Mouse (Mus musculus): Measurements from ENCODE around the gene Mettl3.
"Not testable (repeated sequence)": the region's sequence is repeated elsewhere in the genome, so short reads cannot be mapped to it uniquely, and the experiment has no call there.

Mettl3 gene

DNA sequence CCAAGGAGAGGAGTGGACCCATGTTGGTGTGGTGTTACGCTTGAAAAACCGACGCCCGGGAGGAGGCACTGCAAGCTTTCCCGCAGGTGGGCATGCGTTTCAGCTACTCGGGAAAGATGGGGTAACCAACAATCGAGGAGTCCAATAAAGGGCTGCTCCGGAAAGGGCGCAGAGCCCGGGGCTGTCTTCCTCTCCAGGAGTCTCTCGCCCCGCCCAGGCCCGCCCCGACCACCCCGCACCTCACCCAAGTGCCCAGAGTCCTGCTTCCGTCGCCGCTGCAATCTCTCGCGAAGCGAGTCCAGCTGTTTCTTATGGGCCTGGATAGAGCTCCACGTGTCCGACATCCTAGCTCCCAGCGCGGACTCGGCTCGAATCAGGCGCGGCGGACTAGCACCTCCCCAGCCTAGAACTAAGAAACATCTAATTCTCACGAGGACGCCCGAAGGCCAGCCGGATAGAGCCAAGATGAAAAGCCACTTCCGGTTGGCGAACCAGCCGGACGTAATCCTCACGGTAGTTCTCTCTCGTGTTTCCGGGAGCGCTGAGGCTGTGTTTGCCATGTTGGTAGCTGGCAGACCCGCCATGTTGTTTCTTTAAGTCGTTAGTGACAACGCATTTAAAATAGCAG lies at the start of gene Mettl3:
Gene Mettl3 (minus strand): TSS at position 485 of the 628 bp plus-strand sequence.
- DNase-seq = peak; percentile 92 to 93

DNA sequence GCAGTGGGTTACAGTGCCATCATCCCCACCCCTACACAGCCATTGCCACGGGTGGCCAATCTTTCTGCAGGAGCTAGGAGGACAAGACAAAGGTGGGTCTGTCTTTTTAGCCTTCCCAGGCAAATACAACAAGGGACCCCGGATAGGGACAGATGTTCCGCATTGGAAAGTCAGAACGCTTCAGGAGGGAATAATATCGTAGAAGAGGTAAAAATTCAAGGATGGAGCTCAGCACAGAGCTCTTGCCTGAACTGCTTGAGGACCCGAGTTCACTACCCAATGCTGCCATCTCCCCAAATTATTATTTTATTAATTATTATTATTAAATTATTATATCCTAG lies 34.6 kb upstream of the Mettl3 start:
- DNase-seq = no peak

DNA sequence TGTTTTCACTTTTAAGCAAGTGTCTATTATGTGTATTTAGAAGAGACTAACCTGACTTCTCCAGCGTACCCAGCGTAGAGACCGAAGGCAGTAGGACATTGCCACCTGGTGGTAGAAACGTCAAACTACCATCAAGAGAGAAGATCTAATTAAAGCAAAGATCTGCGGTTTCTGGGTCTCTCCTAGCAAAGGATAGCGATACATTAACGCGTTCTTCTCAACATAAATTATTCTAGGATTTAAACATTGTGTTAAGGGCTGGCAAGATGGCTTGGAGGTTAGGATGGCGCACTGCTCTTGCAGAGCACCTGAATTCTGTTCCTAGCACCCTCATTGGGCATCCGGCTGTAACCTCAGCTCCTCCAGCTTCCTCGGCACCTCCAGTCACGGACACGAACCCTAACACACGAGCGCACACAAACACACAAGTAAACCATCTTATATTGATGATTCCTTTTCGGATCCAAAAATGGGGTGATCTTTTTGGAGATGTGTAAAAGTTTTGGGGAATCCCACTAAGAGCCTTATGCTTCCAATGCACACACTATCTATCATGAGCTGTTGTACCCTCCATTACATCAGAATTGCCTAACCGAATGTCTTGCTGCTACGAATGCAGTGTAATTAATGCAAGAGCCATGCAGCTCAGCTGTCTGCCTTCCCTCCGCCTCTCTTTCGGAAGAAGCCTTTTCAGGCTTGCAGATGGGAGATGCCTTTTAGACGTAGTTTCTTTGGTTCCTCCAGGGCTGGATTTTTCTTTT lies 34.0 kb upstream of the Mettl3 start:
- DNase-seq = peak; percentile 66 to 75

DNA sequence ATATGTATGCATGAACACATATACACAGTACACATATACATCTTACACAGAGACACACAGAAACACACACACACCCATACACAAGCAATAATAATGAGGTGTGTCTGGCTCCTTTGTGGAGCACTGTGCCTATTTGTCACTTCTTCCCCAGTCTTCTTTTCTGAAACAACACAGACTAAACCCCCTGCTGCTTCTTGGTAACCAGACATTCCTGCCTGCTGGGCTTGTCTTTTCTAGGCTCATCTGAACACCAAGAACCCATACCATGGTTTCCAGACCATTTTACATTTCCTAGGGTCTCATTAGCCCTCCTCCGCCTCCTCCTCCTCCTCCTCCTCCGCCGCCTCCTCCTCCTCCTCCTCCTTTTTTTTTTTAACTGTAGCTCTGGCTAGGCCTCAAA lies 27.2 kb upstream of the Mettl3 start:
- DNase-seq = no peak

DNA sequence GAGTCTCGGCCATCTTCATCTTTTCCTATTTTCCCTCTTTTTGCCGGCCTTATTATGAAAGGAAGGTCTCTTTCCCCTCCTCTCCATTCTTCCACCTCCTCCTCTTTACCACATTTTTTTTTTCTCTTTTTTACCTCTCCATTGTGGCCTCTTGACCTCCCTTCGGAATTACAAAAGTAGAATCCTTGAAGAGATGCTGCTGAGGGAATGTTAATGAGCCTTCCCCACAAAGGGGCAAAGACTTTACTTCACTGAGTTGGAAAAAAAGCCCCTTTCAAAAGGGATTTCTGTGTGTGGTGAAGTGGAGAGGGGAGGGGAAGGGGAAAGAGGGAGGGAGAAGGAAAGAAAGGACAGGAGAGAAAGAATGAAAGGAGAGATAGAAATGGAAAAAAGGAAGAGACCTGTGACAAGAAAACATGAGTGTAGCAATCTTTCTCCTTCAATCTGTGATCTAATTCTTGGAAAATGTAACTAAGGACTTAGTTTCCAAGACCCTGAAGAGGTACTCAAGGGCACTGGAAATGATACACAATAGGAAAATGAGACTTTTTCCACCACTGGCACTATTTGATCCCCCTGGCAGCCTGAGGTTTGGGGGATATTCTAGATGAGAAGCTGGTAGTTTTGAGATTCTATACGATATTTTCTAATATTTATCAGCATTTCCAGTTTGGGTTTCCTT lies 26.3 kb upstream of the Mettl3 start:
- DNase-seq = no peak

DNA sequence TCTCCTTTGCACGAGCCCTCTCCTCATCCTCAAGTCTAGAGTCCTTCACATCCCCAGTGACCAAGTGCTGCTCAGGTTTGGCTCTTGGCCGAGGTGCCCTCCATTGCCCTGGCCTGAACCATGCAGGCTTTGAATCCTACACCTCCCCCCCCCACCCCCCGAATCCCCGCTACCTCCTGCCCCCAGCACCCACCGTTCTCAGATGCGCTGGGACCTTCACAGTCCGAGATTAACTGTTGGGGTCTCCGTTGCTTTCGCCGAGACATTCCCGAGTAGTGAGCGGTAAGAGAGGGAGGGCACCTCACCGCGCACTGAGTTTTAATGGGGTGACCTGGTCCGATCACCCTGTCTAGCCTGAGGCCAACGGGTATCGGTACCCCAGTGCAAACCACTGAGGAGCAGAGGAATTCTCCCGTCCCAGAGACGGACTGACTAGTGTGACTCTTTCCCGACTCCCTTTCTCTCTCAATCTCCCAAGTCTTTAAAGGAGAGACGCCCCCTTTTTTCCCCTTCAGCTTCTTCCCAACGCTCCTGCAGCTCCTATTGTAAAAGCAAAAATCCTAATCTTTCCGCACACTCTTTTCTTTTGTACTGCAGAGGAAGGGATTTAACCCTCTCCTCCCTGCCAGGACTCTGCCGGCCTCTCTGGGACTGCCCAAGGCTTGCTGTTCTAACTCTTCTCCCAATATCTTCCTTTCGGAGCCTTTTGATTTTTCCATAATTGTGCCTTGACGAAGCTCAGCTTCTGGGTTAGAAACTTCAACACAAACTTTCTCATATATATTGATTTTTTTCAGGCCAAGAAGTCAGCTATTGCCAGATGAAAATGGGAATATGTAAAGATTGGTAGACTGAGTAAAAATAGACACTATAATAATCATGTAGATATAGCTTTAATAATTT lies 23.2 kb upstream of the Mettl3 start, which contains the start of gene Sall2:
Gene Sall2 (minus strand): TSS at position 853 of the 903 bp plus-strand sequence.
- peak in 1 of 2 experiments; percentile 24 for DNase-seq

DNA sequence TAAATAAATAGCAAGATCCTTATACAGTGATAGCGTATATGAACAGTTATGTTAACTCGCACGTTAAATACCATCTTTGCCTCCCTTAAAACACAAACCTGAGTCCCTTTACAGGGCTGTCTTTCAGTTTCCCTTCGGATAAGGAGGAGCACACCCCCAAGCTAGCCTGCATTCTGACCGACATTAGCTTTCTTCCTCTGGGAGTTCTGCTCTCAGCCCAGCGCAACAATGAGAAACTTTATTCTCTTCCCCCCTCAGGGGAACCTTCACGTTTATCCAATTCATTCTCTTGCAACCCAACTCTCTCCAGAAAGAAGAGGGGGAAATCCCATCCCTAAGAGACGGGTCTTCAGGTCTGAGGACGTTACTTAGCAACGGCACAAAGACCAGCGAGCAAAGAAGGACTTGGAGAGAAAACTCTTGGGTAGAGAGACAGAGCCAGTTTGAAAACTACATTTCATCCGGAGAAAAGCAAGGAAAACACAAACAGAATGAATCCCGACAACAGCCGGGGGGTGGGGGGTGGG lies 22.5 kb upstream of the Mettl3 start:
- DNase-seq = no peak

DNA sequence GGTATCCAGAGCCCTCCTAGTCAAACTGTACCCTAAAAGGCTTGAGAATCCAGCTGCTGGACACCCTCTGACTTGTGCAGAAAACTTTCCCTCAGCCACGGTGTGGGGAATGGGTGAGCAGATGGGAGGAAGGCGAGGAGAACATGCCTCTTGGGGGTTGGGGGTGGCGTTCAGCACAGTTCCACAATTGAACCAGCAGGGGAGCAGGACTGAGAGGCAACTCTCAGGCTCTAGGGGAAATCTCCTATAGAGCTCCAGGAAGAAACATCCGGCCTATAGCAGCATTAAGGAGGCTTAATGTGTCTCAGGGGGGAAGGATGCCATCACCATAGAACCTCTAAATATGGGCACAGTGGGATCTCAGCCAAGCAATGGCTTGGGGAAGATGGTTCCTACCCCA lies 21.0 kb upstream of the Mettl3 start:
- no peak for DNase-seq

DNA sequence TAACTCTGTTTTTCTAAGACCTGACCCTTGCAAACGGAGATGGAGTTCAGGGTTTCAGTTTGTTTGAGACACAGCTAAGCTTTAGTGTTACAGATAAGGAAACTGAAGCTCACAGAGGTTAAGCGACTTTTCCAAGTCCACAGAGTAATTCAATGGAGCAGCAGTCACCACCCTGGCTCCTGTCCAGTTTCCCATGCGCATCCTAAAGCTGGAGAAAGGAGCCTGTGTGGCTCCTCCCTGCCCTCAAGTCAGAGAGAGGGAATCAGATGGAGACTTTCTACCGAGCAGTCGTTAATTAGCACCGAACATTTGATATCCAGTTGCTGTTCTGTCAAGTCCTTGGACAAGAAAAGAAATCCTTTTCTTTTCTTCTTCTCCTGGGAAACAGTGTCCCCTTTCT lies 14.4 kb upstream of the Mettl3 start:
- no peak for DNase-seq

DNA sequence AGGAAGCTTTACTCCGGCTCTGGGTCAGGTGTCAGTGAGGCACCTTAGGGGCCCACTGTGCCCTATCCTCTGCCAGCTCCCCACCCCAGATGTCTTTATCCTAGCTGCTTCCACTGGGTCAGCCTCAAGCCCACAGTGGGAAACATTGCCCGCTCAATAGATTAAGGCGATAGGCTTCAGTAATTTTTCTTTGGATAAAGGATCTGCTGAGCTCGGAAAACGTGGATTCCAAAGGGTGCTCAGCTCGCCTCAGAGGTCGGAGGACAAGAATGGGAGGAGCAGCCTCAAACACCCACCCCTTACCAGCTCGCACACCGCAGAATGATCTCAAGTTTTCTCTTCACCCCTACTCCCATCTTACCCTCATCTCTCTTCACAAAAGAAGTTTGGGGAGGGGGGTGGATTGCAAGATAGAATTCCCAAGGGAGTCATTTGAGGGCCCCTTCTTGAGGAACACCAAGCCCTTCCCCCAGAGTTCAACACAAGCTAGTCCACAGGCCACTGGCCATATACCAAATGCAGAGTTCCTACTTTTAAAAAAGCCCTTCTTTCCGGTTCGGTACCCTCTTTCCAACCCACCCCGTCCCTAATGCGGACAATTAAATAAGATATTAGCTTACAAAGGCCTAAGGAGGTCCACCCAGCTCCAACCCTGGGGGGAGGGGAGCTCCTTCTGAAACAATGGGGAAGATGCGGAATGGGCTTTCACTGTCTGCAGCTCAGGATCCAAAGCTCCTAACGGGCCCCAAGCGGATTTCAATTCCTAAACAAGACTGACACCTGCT lies 11.7 kb upstream of the Mettl3 start:
- DNase-seq = peak; percentile 54 to 62

DNA sequence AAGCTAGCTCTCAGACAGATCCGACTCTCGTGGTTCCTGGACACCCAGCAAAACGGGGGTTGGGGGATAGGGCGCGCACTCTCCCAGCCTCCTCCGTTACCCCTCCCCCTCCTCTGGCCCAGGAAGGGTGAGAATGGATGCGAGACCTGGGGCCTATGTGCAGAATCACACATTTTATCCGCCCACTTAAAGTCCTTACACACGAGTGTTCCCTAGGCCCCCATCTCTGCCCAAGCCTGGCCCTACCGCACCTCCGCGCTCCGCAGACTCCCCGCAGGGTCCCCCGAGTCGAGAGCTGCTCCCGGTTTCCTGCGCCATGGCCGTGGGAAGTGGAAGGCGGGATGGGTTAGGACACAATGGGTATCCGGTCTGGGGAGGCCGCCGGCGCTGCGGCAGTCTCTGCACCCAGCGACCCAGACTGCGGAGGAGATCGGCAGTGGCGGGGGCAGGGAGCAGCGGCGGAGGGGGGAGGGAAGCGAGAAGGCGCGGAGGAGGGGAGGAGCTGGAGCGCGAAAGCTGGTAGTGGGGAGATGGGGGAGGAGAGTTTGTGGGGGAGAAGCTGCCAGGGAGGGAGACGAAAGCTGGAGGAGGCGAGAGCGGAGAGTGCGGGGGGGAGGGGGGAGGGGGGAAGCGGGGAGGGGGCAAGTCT lies 11.0 kb upstream of the Mettl3 start:
- peak; percentile 83 to 87 for DNase-seq

DNA sequence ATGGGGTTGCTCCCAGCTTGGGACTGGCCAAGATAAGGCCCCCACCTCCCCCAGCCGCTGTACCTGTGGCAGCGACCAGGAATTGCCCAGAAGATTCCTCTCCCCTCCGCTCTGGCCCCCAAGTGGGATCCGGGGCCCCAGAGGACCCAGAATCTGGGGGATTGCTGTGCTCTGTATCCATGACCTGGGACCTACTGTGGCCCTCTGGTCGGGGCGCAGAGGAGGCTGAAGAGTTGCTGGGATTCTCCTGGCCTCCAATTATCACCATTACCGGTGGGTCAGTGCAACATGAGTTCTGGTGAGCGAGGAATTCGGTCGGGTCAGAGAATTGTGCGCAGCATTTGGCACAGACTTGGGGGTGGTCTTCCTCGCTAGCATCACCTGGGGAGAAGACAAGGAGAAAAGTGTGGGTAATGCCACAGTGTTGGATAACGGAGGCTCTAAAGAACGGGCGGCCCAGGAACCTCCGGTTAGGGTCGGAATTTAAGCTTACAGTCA lies 10.4 kb upstream of the Mettl3 start:
- DNase-seq = peak in 1 of 2 experiments; percentile 29

DNA sequence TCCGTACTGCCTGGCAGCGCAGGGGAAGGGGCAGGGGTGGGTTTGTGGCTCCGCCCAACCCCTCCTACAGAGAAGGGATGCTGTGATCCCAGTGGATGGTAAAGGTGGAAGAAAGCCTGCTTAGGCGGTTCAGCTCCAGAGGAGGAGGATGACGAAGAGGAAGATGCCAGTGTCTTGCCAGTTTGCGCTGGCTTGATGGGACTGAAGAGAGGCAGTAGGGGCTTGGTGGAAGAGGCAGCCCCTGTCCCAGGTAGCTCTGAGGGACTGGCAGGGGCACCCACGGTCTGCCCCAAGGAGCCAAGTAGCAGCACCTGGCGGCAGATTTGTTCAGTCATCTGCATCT lies 9.9 kb upstream of the Mettl3 start:
- DNase-seq = peak in 1 of 2 experiments; percentile 27

DNA sequence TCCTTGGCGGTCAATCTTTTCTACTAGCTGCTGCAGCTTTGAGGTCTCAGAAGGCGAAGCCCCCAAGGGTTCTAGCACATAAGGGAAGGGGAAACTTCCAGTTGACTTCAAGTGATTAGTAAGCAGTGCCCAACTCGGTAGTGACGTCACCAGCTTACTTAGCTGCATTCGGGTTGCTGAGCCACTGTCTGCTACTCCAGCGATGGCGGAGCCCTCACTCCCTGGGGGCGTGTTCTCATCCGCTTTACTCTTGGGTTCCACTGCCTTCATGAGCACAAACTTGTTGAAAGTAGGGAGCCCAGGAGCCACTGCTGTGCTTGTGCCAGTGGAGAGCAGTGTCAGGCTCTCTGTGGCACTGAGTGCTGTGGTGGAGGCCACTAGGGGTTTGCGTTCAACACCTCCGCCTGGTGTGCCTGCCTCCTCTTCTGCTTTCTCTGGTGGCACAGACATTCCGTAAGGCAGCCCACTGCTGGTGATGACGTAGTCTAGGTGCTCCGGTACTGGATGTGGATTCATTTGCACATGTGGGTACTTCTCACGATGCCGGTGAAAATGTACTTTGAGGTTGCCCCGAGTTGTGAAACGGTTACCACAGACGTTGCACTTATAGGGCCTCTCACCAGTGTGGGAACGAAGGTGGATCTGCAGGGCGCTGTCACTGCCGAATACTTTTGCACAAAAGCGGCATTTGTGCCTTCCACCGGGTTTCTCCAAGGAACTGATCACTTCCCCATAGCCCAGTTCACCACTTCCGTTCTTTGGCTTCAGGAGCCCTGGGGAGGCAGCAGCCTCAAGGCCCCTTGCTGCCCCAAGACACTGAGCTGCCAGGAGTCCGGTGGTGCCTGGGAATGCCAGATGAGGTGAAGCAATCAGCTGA lies 9.2 kb upstream of the Mettl3 start:
- DNase-seq = peak in 1 of 2 experiments; percentile 29

DNA sequence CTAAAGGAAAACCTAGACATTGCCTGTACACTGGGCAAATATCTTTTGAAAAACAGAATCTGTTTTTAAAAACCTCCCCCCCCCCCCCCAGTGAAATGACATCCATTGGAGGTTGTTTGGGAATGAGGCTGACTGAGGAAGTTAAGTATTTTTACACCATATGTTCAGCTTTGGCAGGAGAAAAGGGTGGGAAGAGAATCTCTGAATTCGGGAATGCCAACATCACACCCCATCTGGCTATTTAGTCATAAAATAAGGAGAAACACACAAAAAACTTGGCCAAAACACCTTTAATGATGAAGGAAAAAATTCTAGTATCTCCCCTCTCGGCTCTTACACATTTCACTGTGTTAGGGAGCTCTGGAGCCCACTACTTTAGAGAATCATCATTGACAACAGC lies 6.0 kb upstream of the Mettl3 start:
- no peak for DNase-seq

DNA sequence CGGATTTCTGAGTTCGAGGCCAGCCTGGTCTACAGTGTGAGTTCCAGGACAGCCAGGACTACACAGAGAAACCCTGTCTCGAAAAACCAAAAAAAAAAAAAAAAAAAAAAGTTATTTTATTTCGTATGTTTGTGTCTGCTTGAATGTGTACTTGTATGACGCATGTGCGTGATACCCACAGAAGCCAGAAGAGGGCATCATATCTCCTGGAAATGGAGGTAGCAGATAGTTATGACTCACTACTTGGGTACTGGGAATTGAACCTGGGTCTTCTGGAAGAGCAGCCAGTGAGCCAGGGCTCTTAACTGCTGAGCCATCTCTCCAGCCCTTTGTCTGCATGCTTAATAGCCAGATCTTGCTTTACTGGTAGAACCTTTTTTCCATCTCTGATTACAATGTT lies 5.4 kb upstream of the Mettl3 start:
- DNase-seq = peak in 1 of 2 experiments; percentile 40

DNA sequence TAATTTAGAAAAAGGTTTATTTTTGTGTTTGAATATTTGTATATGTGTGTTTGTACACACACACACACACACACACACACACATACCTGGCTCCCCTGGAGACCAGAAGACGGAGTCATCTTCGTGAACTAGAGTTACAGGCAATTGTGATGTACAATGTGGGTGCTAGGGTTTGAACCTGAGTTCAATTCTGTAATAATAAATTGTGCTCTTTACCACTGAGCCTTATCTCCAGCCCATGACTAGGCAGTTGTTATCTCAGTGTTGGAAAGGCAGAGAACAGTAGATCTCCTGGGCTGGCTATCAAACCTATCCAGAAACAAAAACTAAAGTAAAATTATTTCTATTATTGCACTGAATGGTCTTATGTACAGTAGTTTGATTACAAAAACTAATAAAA lies 1.2 kb upstream of the Mettl3 start:
- no peak for DNase-seq

DNA sequence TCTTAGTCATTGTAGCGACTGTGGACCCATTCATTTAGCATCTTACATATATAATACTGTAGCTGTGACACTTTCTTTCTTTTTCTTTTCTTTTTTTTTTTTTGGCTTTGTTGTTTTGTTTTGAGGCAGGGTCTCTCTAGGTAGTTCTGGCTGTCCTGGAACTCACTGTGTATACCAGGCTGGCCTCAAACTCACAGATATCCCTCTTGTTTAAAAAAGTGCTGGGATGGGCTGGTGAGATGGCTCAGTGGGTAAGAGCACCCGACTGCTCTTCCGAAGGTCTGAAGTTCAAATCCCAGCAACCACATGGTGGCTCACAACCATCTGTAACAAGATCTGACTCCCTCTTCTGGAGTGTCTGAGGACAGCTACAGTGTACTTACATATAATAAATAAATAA lies 1.4 kb downstream of the Mettl3 start:
- not testable (repeated sequence) for DNase-seq

DNA sequence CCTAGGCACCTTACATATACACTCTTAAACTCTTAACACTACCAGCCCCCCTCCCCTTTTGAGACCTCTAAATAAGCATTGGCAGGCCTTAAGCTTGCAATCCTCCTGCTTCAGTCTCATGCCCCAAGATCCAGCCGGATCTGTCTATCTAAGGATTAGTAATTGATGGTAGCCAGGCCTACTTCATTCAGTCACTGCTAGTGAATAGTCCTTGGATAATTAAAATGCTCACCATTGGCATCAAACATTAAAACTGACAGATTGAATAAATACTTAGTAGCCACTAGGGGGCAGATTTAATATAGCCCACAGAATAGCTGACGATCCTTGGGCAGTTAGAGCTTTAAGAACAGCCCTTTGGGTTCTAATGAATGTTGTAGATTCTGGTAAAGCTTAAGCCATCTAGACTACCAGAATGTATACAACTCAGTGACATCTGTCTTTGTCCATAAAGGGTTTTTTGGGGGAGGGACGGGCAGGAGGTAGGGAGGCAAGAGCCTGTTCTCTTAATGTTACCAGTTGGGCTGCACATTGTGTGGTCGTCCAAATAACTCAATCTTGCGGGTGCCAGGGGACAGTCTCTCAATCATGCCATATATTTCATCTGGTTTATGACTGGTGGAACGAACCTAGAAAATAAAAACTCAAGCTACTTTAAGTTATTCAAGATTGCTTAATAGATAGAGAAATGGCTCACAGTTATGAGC lies 9.2 kb downstream of the Mettl3 start:
- DNase-seq = no peak

Measured in cerebellum, postnatal 25 days (tissue).